ENCODE assay signal across 8 mouse cellular contexts in the genomic region with DNA sequence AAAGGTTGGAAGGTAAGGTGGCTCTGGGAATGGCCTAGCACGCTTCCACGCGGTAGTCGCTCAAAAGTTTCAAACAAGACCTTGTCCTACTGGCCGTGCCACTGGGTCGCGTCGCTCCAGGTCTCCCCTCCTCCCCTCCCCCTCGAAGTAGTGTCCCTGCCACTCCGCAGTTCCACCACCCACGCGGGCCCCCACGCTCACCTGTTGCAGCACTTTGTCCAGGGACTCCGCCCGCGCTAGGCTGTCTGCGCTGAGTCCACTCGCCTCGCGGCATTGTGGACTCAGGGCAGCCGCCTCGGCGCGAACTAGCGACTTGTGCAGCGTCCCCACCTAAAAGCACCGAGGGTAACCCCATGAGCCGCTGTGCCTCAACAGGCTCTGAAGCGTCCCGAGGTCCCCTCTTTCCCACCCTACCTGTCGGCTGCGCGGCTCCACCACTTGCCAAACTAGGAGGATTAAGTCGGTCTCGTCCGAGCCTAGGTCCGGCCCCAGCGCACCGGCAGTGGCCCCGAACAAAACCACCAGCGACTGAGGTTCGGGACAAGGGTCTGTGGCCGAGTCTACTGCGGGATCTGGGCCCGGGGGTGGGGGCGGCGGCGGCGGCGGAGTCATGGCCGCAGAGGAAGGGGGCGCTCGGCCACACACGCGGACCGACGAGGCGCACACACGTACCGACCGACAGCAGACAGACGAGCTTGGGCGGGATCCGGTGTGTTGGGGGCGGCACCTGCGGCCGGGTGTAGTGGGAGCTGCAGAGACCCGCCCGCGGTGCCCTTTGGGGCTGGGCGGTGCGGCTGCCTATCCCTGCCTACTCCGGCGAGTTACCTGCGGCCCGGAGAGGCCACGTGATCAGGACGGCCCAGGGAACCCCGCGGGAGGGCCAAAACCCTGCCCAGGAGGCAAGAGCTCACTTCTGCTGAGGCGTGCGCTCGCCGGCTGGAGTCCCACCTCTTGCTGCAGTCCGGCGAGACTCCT. TPM values are rescaled to one million over a fixed set of nuclear protein-coding genes. Genes with fewer than 3 reads are reported as not detected.
A peak's percentile ranks its signal among the peaks of the same experiment; 100 is the strongest.
DNase-seq lines count a peak whose midpoint lies in the region; ATAC-seq and TF ChIP-seq lines count a peak whose summit lies in the region.

A gene (minus strand): TSS at position 819 of the 975 bp plus-strand sequence.

- DNase-seq in G1E (ENCODE audit: low spot score): no peak
- DNase-seq in embryo, embryonic 10 days (ENCODE audit: low spot score): peak; percentile 55
- DNase-seq in heart, postnatal 0 days (ENCODE audit: low spot score): no peak
- DNase-seq in kidney, postnatal 4 days: peak; percentile 77 to 88
- peak; percentile 54 for DNase-seq in testis, postnatal 14 days (ENCODE audit: low spot score)
- no peak for DNase-seq in cerebellum, adult 9-11 months

- 2% methylated on average over 73 of the region's 86 CpGs for WGBS in heart, postnatal 0 days

- ATAC-seq in G1E (ENCODE audit: extremely low read depth, insufficient number of reproducible peaks, low FRiP score, poor library complexity, severe bottlenecking): no peak
- ATAC-seq in heart, postnatal 0 days (ENCODE audit: insufficient read depth, low read depth): peak; percentile 28
- no peak for ATAC-seq in erythroid progenitor cell, adult 5-6 weeks (replicated peaks; ENCODE audit: low FRiP score, poor library complexity, severe bottlenecking)

- TF ChIP-seq EP300 in heart, postnatal 0 days (IDR thresholded peaks at IDR 0.05; ENCODE audit: low read depth): no peak

- H3K4me2 ChIP-seq in heart, postnatal 0 days (ENCODE audit: low read depth, low read length): peak within 1 kb of the TSS; percentile 76

- TF ChIP-seq CTCF in G1E (IDR thresholded peaks at IDR 0.05; ENCODE audit: low read depth, low read length): no peak
- no peak for TF ChIP-seq CTCF in heart, postnatal 0 days (IDR thresholded peaks at IDR 0.05; ENCODE audit: low read depth)

- peaks cover 67% of the 10 kb centered on the region for H3K27me3 ChIP-seq in G1E (ENCODE audit: insufficient read depth, low read length)
- peaks cover 24% of the 10 kb centered on the region for H3K27me3 ChIP-seq in heart, postnatal 0 days (ENCODE audit: control insufficient read depth, insufficient read depth, low read length)
- peaks cover 30% of the 10 kb centered on the region for H3K27me3 ChIP-seq in megakaryocyte, embryonic 14.5 days (replicated peaks)

- peak within 1 kb of the TSS; percentile 30 for H3K27ac ChIP-seq in heart, postnatal 0 days (ENCODE audit: low read depth)

- H3K4me3 ChIP-seq in G1E (ENCODE audit: low read depth, low read length): peak within 1 kb of the TSS; percentile 63; the same call in 1 of the 2 replicates
- peak within 1 kb of the TSS; percentile 67 for H3K4me3 ChIP-seq in heart, postnatal 0 days (ENCODE audit: low read depth, low read length)
- H3K4me3 ChIP-seq in megakaryocyte, embryonic 14.5 days (replicated peaks): peak within 1 kb of the TSS; percentile 93

- peaks cover 30% of the 10 kb centered on the region for H3K36me3 ChIP-seq in G1E (replicated peaks)
- H3K36me3 ChIP-seq in heart, postnatal 0 days (replicated peaks; ENCODE audit: control insufficient read depth, insufficient read depth, low read length): peaks cover 9% of the 10 kb centered on the region
- peaks cover 25% of the 10 kb centered on the region for H3K36me3 ChIP-seq in megakaryocyte, embryonic 14.5 days (replicated peaks; ENCODE audit: low read length)

- peaks cover 41% of the 10 kb centered on the region for H3K4me1 ChIP-seq in G1E (ENCODE audit: insufficient read depth, low read depth, low read length)
- H3K4me1 ChIP-seq in heart, postnatal 0 days (ENCODE audit: control insufficient read depth, insufficient read depth): peaks cover 18% of the 10 kb centered on the region
- peaks cover 86% of the 10 kb centered on the region for H3K4me1 ChIP-seq in megakaryocyte, embryonic 14.5 days

- no peaks in the 10 kb centered on the region; the same call in 1 of the 2 replicates for H3K9me3 ChIP-seq in G1E (replicated peaks)
- no peaks in the 10 kb centered on the region for H3K9me3 ChIP-seq in heart, postnatal 0 days (replicated peaks; ENCODE audit: control insufficient read depth, low read length)
- H3K9me3 ChIP-seq in megakaryocyte, embryonic 14.5 days: no peaks in the 10 kb centered on the region

- H3K9ac ChIP-seq in heart, postnatal 0 days (replicated peaks; ENCODE audit: low read depth, low read length): peak within 1 kb of the TSS; percentile 50

RNA-seq across cellular contexts. Expression of the gene that starts here (rescaled TPM):
- total RNA-seq in G1E (2014; fragmentation: Nextera tagmentation): not detected in 2 replicates
- total RNA-seq in G1E (2017): 0.06 TPM in 1 of 2 replicates, not detected in the other
- not detected in 2 replicates for polyA plus RNA-seq in G1E (2012)
- 9.8 and 10.6 TPM in 2 replicates for total RNA-seq in heart, postnatal 0 days (2014; rRNA removed; ENCODE audit: low replicate concordance)
- polyA plus RNA-seq in heart, postnatal 0 days (2015; fragmentation: Nextera tagmentation; extraction: Ambion mirVana): 0.27 and 0.31 TPM in 2 replicates
- 1.6 and 7.5 TPM in 2 replicates for polyA plus RNA-seq in megakaryocyte, embryonic 14.5 days (2012; ENCODE audit: insufficient read depth, low replicate concordance)
- total RNA-seq in erythroid progenitor cell, adult 5-6 weeks (2015; ENCODE audit: low replicate concordance): not detected in 2 replicates
- total RNA-seq in erythroid progenitor cell, adult 5-6 weeks (2017; ENCODE audit: low replicate concordance): 0.08 TPM in 1 of 2 replicates, not detected in the other

Comparison
In these comparisons a context has a peak if more than half of its experiments do, and no peak if none do; other contexts are left out.
1. RNA of the gene that starts here (total RNA-seq): 9.8 to 10.6 TPM in heart, postnatal 0 days; 0.08 TPM in erythroid progenitor cell, adult 5-6 weeks and 0.06 TPM in G1E; every median in the first group is over 10 times any median in the second.
2. DNase-seq: peak in embryo, embryonic 10 days (single experiment), kidney, postnatal 4 days (2 of 2) and testis, postnatal 14 days (single experiment); none in G1E (single experiment), heart, postnatal 0 days (single experiment) and cerebellum, adult 9-11 months (single experiment).
3. Peak in every context shown above with its lines, with median percentiles within 50 percentile points of each other: H3K4me3 ChIP-seq.